Mouse (Mus musculus): ENCODE data around the gene Cbfa2t2. TPM values are rescaled to one million over a fixed set of nuclear protein-coding genes. Genes with fewer than 3 reads are reported as not detected.

Cbfa2t2 gene
- polyA plus RNA-seq, 1 experiment: 5.1 TPM

DNA sequence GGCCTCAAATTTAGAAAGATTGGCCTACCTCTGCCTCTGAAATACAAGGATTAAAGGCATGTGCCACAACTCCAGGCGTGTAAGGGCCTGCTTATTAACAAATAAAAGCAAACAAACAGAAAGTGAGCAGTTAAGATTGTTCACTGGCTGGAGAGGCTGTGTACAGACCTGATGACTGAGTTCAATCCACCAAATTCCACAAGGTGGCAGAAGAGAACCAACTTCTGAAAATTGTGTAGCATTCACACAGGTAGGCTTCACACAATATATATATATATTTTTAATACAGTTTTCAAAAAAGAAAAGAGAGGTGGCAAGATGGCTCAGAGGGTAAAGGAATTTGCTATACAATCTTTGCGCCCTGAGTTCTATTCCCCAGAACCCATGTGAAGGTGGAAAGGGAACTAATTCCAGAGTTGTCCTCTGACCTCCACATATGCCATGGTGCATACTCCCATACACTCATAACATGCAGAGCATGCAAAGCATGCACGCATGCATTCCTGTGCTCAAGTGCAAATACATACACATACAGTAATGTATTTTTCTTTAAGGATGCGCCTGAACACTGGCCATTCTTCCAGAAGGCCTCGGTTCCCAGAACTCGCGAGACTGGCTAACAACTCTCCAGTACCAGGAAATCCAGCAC is 24.1 kb upstream of the Cbfa2t2 start:
- Histone ChIP-seq H3K4me3 (ENCODE audit: extremely low read depth, insufficient read depth, insufficient read length) (no peak overlapping the region), H3K4me1 (ENCODE audit: control insufficient read depth, insufficient read depth, insufficient read length) (no peaks in the 10 kb centered on the region), H3K27ac (ENCODE audit: insufficient read depth, low read length) (no peak overlapping the region), H3K27me3 (ENCODE audit: control insufficient read depth, insufficient read depth, low read length) (peaks cover 7% of the 10 kb centered on the region; the same call in 1 of the 2 replicates), H3K36me3 (ENCODE audit: control insufficient read depth, insufficient read depth, low read length) (no peaks in the 10 kb centered on the region)
- TF ChIP-seq CTCF (IDR thresholded peaks at IDR 0.05; ENCODE audit: extremely low read depth, insufficient read depth, insufficient read length, insufficient replicate concordance) (no peak), POLR2A (IDR thresholded peaks at IDR 0.05; ENCODE audit: low read depth, low read length) (no peak)
- DNase-seq (ENCODE audit: low read depth in 1 of 2, low spot score in 2 of 2): peak in 1 of 2 experiments; percentile 19
- 69% methylated on average over 7 of the region's 7 CpGs for whole genome bisulfite sequencing

DNA sequence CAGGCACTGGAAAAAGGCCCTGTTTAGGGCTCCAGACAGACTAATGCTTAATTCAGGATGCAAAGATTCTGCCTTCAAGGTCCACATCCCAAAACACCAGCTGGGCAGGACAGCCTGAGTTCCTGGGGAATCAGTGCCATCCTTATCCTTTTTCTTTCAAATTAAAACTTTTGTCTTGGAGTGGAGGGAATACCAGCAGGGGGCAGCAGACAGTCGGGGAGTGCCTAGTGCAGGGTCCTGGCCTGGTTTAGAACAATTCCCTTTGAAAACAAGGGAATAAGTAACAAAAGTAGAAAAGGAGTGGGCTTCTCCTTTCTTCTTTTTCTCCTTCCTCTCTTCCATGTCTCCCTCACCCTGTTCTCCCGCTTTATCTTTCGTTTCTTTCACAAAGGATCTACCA is 19.2 kb upstream of the Cbfa2t2 start:
- H3K36me3 ChIP-seq (ENCODE audit: control insufficient read depth, insufficient read depth, low read length): no peaks in the 10 kb centered on the region
- no peaks in the 10 kb centered on the region for H3K4me1 ChIP-seq (ENCODE audit: control insufficient read depth, insufficient read depth, insufficient read length)
- H3K4me3 ChIP-seq (ENCODE audit: extremely low read depth, insufficient read depth, insufficient read length): no peak overlapping the region
- WGBS: 48% methylated on average over 3 of the region's 3 CpGs
- H3K27me3 ChIP-seq (ENCODE audit: control insufficient read depth, insufficient read depth, low read length): no peaks in the 10 kb centered on the region
- TF ChIP-seq CTCF (IDR thresholded peaks at IDR 0.05; ENCODE audit: extremely low read depth, insufficient read depth, insufficient read length, insufficient replicate concordance): peak; percentile 65; the same call in 1 of the 2 replicates
- no peak for TF ChIP-seq POLR2A (IDR thresholded peaks at IDR 0.05; ENCODE audit: low read depth, low read length)
- peak in 1 of 2 experiments; percentile 62 for DNase-seq (ENCODE audit: low read depth in 1 of 2, low spot score in 2 of 2)
- no peak overlapping the region for H3K27ac ChIP-seq (ENCODE audit: insufficient read depth, low read length)

DNA sequence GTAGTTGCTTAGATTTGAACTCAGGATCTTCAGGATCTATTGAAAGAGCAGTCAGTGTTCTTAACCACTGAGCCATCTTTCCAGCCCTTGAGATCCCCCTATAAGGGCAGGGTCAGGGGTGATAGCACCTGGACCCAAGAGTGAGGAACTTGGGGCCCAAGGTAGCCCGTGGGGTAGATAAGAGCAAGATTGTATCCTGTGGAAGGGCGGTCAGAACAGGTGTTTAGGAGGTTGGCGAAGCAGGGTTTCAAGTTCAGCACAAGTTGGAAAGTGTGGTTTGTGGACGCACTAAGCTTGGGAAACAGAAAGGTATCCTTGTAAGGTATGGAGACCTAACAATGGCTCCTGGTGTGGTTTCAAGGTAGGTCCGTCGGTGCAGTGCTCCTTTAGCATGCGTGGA is 18.3 kb upstream of the Cbfa2t2 start:
- Histone ChIP-seq H3K36me3 (ENCODE audit: control insufficient read depth, insufficient read depth, low read length) (no peaks in the 10 kb centered on the region), H3K4me1 (ENCODE audit: control insufficient read depth, insufficient read depth, insufficient read length) (no peaks in the 10 kb centered on the region), H3K4me3 (ENCODE audit: extremely low read depth, insufficient read depth, insufficient read length) (no peak overlapping the region), H3K27ac (ENCODE audit: insufficient read depth, low read length) (no peak overlapping the region), H3K27me3 (ENCODE audit: control insufficient read depth, insufficient read depth, low read length) (no peaks in the 10 kb centered on the region)
- no peak for DNase-seq (ENCODE audit: low read depth in 1 of 2, low spot score in 2 of 2)
- 93% methylated on average over 7 of the region's 7 CpGs for WGBS
- TF ChIP-seq POLR2A (IDR thresholded peaks at IDR 0.05; ENCODE audit: low read depth, low read length) (no peak), CTCF (IDR thresholded peaks at IDR 0.05; ENCODE audit: extremely low read depth, insufficient read depth, insufficient read length, insufficient replicate concordance) (no peak)

DNA sequence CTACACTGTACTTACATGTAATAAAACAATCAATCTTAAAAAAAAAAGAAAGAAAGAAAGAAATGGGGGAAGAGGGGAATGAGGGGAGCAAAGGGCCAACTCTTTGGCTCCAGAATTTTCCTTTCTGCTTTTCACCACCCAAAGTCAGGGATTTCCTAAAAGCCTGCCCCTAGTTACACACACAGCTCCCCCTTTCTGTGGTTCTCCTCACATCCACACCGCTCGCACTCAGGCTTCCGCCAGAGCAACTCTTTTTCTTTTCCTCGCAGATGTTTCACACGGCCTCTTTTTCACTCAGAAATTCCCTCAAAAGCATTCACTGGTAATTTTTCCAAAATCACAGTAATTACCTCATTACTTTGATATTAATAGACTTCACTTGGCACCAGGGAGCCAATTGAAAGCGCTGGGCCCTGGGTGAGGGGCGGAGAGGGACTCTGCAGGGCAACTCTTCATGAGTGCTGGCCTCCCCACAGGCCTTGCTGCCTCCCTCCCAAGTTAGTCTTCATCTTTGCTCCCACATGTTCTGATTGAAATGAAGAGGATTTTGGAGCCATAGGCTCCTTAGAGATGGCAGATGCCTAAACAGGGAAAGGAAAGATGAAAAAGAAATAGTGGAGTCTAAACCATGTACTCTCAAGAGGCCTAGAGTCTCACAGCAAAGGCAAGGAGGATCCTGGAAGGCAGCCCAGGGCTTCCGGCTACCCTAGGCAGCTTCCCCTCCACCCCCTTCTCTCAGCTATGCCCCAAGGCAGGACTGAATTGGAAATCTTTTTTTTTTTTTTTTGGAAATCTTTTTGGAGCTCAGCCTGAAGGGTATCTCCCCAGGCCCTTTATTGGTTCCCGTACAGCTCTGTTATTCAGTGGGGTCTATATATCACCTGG is 16.4 kb upstream of the Cbfa2t2 start:
- no peak for TF ChIP-seq POLR2A (IDR thresholded peaks at IDR 0.05; ENCODE audit: low read depth, low read length)
- no peak for TF ChIP-seq CTCF (IDR thresholded peaks at IDR 0.05; ENCODE audit: extremely low read depth, insufficient read depth, insufficient read length, insufficient replicate concordance)
- H3K27me3 ChIP-seq (ENCODE audit: control insufficient read depth, insufficient read depth, low read length): no peaks in the 10 kb centered on the region
- no peak overlapping the region for H3K27ac ChIP-seq (ENCODE audit: insufficient read depth, low read length)
- H3K36me3 ChIP-seq (ENCODE audit: control insufficient read depth, insufficient read depth, low read length): no peaks in the 10 kb centered on the region
- H3K4me1 ChIP-seq (ENCODE audit: control insufficient read depth, insufficient read depth, insufficient read length): no peaks in the 10 kb centered on the region
- 90% methylated on average over 9 of the region's 9 CpGs for WGBS
- no peak overlapping the region for H3K4me3 ChIP-seq (ENCODE audit: extremely low read depth, insufficient read depth, insufficient read length)
- no peak for DNase-seq (ENCODE audit: low read depth in 1 of 2, low spot score in 2 of 2)

DNA sequence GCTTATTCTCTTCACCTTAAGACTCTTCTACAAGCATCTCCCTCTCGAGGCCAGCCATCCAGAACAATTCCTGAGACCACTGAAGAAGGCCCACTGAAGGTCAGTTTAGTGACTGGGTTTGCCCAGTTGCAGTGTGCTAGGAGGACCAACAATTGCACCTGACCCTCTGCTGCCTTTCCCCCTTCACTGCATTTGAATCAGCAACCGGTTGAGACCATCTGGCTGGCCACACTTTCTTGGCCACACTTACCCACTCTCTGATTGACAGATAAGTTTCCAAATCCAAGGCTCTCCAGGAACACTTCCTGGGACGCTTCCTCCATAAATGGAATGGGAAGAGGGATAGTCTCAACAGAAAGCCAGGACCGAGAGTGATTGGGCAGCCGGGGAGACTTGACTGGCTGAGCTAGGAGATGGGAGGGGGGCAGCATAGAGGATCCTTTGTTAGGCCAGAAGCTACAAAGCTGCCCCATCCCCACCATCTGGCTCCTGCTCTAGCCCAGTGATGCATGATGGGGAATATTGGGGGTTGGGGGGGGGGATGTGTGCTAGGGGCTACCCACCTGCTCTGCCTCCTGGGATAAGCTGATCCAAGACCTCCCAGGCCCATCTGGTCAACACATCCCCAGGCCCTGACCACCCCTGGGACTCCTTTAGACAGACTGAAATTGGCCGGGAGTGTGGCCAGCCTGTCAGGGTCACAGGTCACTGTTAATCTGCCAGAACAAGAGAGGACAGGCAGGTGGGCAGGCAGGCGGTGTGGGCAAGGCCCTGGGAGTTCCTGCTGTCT is 15.1 kb upstream of the Cbfa2t2 start:
- H3K4me3 ChIP-seq (ENCODE audit: extremely low read depth, insufficient read depth, insufficient read length): no peak overlapping the region
- H3K27me3 ChIP-seq (ENCODE audit: control insufficient read depth, insufficient read depth, low read length): no peaks in the 10 kb centered on the region
- H3K36me3 ChIP-seq (ENCODE audit: control insufficient read depth, insufficient read depth, low read length): no peaks in the 10 kb centered on the region
- H3K27ac ChIP-seq (ENCODE audit: insufficient read depth, low read length): no peak overlapping the region
- WGBS: 88% methylated on average over 7 of the region's 7 CpGs
- DNase-seq (ENCODE audit: low read depth in 1 of 2, low spot score in 2 of 2): no peak
- H3K4me1 ChIP-seq (ENCODE audit: control insufficient read depth, insufficient read depth, insufficient read length): no peaks in the 10 kb centered on the region
- no peak for TF ChIP-seq CTCF (IDR thresholded peaks at IDR 0.05; ENCODE audit: extremely low read depth, insufficient read depth, insufficient read length, insufficient replicate concordance)
- TF ChIP-seq POLR2A (IDR thresholded peaks at IDR 0.05; ENCODE audit: low read depth, low read length): no peak

DNA sequence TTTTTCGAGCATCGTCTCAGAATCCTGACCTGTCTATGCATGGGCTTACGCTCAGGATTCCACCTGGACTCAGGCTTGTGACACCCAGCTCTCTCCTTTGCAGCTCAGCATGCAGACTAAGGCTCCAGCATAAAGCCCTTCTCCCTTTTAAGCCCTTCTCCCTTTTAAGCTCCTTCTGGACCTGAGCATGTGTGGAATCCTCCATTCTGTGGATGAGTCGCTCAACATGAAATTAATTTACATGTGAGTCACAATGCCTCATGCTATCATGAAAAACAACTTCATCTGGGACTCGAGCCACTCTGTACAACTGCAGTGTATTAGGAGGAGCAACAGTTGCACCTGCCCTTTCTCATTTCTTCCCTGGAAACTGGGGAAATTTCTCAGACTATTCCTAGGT is 14.1 kb upstream of the Cbfa2t2 start:
- 80% methylated on average over 5 of the region's 5 CpGs for WGBS

More for the DNA sequence above, 14.1 kb upstream of the Cbfa2t2 start:
- Histone ChIP-seq H3K4me3 (ENCODE audit: extremely low read depth, insufficient read depth, insufficient read length) (no peak overlapping the region), H3K27ac (ENCODE audit: insufficient read depth, low read length) (no peak overlapping the region), H3K36me3 (ENCODE audit: control insufficient read depth, insufficient read depth, low read length) (no peaks in the 10 kb centered on the region), H3K27me3 (ENCODE audit: control insufficient read depth, insufficient read depth, low read length) (no peaks in the 10 kb centered on the region), H3K4me1 (ENCODE audit: control insufficient read depth, insufficient read depth, insufficient read length) (no peaks in the 10 kb centered on the region)
- DNase-seq (ENCODE audit: low read depth in 1 of 2, low spot score in 2 of 2): no peak
- TF ChIP-seq CTCF (IDR thresholded peaks at IDR 0.05; ENCODE audit: extremely low read depth, insufficient read depth, insufficient read length, insufficient replicate concordance) (no peak), POLR2A (IDR thresholded peaks at IDR 0.05; ENCODE audit: low read depth, low read length) (no peak)
